Mouse (Mus musculus): ENCODE measurements around the gene Wdr78. TPM values are rescaled to one million over a fixed set of nuclear protein-coding genes. Genes with fewer than 3 reads are reported as not detected.

The Wdr78 gene
- polyA plus RNA-seq, 2 experiments: 0.33 to 0.61 TPM

- WGBS (ENCODE audit: insufficient replicate concordance): 77% methylated on average over 4 of the region's 4 CpGs
- H3K27me3 ChIP-seq (ENCODE audit: control insufficient read depth, insufficient read depth, low read length): no peaks in the 10 kb centered on the region
- DNase-seq (ENCODE audit: low read depth in 3 of 3, low spot score in 3 of 3): no peak
- peaks cover 10% of the 10 kb centered on the region for H3K36me3 ChIP-seq (replicated peaks; ENCODE audit: control insufficient read depth, insufficient read depth, low read depth)
- no peak overlapping the region for H3K27ac ChIP-seq
- H3K9me3 ChIP-seq (ENCODE audit: control insufficient read depth, low read length): no peaks in the 10 kb centered on the region
- peak; percentile 16; the same call in 1 of the 2 replicates for ATAC-seq (ENCODE audit: insufficient read depth)
- TF ChIP-seq EP300 (IDR thresholded peaks at IDR 0.05; ENCODE audit: low read depth) (no peak), CTCF (IDR thresholded peaks at IDR 0.05; ENCODE audit: low read depth) (no peak)
- H3K4me1 ChIP-seq (replicated peaks; ENCODE audit: control insufficient read depth in 2 of 2, insufficient read depth in 2 of 2, low read length in 1 of 2): peaks cover 3 to 10% of the 10 kb centered on the region in 2 experiments
- H3K4me3 ChIP-seq (ENCODE audit: insufficient read depth in 1 of 2, low read depth in 2 of 2, low read length in 2 of 2): no peak overlapping the region
- no peak overlapping the region for H3K9ac ChIP-seq (replicated peaks)
- H3K4me2 ChIP-seq (ENCODE audit: low read depth): no peak overlapping the region
Observed at GRCm38 (mm10) chr4:103126533-103126932, 12.2 kb upstream of the Wdr78 start.

- no peaks in the 10 kb centered on the region for H3K36me3 ChIP-seq (replicated peaks; ENCODE audit: control insufficient read depth, insufficient read depth, low read depth)
- ATAC-seq (ENCODE audit: insufficient read depth) (no peak), DNase-seq (ENCODE audit: low read depth in 3 of 3, low spot score in 3 of 3) (no peak)
- no peak overlapping the region for H3K4me3 ChIP-seq (ENCODE audit: insufficient read depth in 1 of 2, low read depth in 2 of 2, low read length in 2 of 2)
- H3K9ac ChIP-seq (replicated peaks): no peak overlapping the region
- H3K27me3 ChIP-seq (ENCODE audit: control insufficient read depth, insufficient read depth, low read length): no peaks in the 10 kb centered on the region
- no peak overlapping the region for H3K4me2 ChIP-seq (ENCODE audit: low read depth)
- peaks cover 9 to 19% of the 10 kb centered on the region in 2 experiments for H3K4me1 ChIP-seq (replicated peaks; ENCODE audit: control insufficient read depth in 2 of 2, insufficient read depth in 2 of 2, low read length in 1 of 2)
- no peak for TF ChIP-seq EP300 (IDR thresholded peaks at IDR 0.05; ENCODE audit: low read depth)
- TF ChIP-seq CTCF (IDR thresholded peaks at IDR 0.05; ENCODE audit: low read depth): no peak
- no peaks in the 10 kb centered on the region for H3K9me3 ChIP-seq (ENCODE audit: control insufficient read depth, low read length)
- no peak overlapping the region for H3K27ac ChIP-seq
Observed at GRCm38 (mm10) chr4:103123606-103124005, 9.3 kb upstream of the Wdr78 start.

- 22% methylated on average over 2 of the region's 2 CpGs for WGBS (ENCODE audit: insufficient replicate concordance)
- Histone ChIP-seq H3K9me3 (ENCODE audit: control insufficient read depth, low read length) (no peaks in the 10 kb centered on the region), H3K27ac (no peak overlapping the region; the same call in 1 of the 2 replicates), H3K4me1 (replicated peaks; ENCODE audit: control insufficient read depth in 2 of 2, insufficient read depth in 2 of 2, low read length in 1 of 2) (peaks cover 11 to 20% of the 10 kb centered on the region in 2 experiments), H3K4me3 (ENCODE audit: insufficient read depth in 1 of 2, low read depth in 2 of 2, low read length in 2 of 2) (peak overlapping the region in 1 of 2 experiments; percentile 13; a peak in 1 of 4 replicates), H3K4me2 (ENCODE audit: low read depth) (peak overlapping the region; percentile 81), H3K27me3 (ENCODE audit: control insufficient read depth, insufficient read depth, low read length) (no peaks in the 10 kb centered on the region), H3K9ac (replicated peaks) (peak overlapping the region; percentile 31; the same call in 1 of the 2 replicates), H3K36me3 (replicated peaks; ENCODE audit: control insufficient read depth, insufficient read depth, low read depth) (no peaks in the 10 kb centered on the region)
- TF ChIP-seq EP300 (IDR thresholded peaks at IDR 0.05; ENCODE audit: low read depth): no peak
- TF ChIP-seq CTCF (IDR thresholded peaks at IDR 0.05; ENCODE audit: low read depth): no peak
- DNase-seq (ENCODE audit: low read depth in 3 of 3, low spot score in 3 of 3): no peak
- ATAC-seq (ENCODE audit: insufficient read depth): no peak
Observed at GRCm38 (mm10) chr4:103123086-103123485, 8.7 kb upstream of the Wdr78 start.

- H3K4me2 ChIP-seq (ENCODE audit: low read depth): peak overlapping the region; percentile 81
- peaks cover 11 to 18% of the 10 kb centered on the region in 2 experiments for H3K4me1 ChIP-seq (replicated peaks; ENCODE audit: control insufficient read depth in 2 of 2, insufficient read depth in 2 of 2, low read length in 1 of 2)
- peak overlapping the region; percentile 91 for H3K27ac ChIP-seq
- no peaks in the 10 kb centered on the region for H3K27me3 ChIP-seq (ENCODE audit: control insufficient read depth, insufficient read depth, low read length)
- 37% methylated on average over 9 of the region's 9 CpGs for WGBS (ENCODE audit: insufficient replicate concordance)
- no peak for TF ChIP-seq CTCF (IDR thresholded peaks at IDR 0.05; ENCODE audit: low read depth)
- TF ChIP-seq EP300 (IDR thresholded peaks at IDR 0.05; ENCODE audit: low read depth): no peak; the same call in 1 of the 2 replicates
- ATAC-seq (ENCODE audit: insufficient read depth): no peak
- H3K36me3 ChIP-seq (replicated peaks; ENCODE audit: control insufficient read depth, insufficient read depth, low read depth): no peaks in the 10 kb centered on the region
- no peaks in the 10 kb centered on the region for H3K9me3 ChIP-seq (ENCODE audit: control insufficient read depth, low read length)
- peak in 1 of 3 experiments; percentile 14 for DNase-seq (ENCODE audit: low read depth in 3 of 3, low spot score in 3 of 3)
- H3K4me3 ChIP-seq (ENCODE audit: insufficient read depth in 1 of 2, low read depth in 2 of 2, low read length in 2 of 2): peak overlapping the region; percentile 92 to 95
- peak overlapping the region; percentile 98 for H3K9ac ChIP-seq (replicated peaks)
Observed at GRCm38 (mm10) chr4:103120874-103121389, 6.6 kb upstream of the Wdr78 start.

- DNase-seq (ENCODE audit: low read depth in 3 of 3, low spot score in 3 of 3) (no peak), ATAC-seq (ENCODE audit: insufficient read depth) (no peak)
- Histone ChIP-seq H3K9ac (replicated peaks) (peak overlapping the region; percentile 98), H3K4me2 (ENCODE audit: low read depth) (peak overlapping the region; percentile 81), H3K4me1 (replicated peaks; ENCODE audit: control insufficient read depth in 2 of 2, insufficient read depth in 2 of 2, low read length in 1 of 2) (peaks cover 13 to 20% of the 10 kb centered on the region in 2 experiments), H3K9me3 (ENCODE audit: control insufficient read depth, low read length) (no peaks in the 10 kb centered on the region), H3K27me3 (ENCODE audit: control insufficient read depth, insufficient read depth, low read length) (no peaks in the 10 kb centered on the region), H3K27ac (peak overlapping the region; percentile 91), H3K4me3 (ENCODE audit: insufficient read depth in 1 of 2, low read depth in 2 of 2, low read length in 2 of 2) (peak overlapping the region; percentile 92 to 95), H3K36me3 (replicated peaks; ENCODE audit: control insufficient read depth, insufficient read depth, low read depth) (no peaks in the 10 kb centered on the region)
- 12% methylated on average over 3 of the region's 3 CpGs for WGBS (ENCODE audit: insufficient replicate concordance)
- TF ChIP-seq CTCF (IDR thresholded peaks at IDR 0.05; ENCODE audit: low read depth) (no peak), EP300 (IDR thresholded peaks at IDR 0.05; ENCODE audit: low read depth) (no peak)
Observed at GRCm38 (mm10) chr4:103120395-103120794, 6.0 kb upstream of the Wdr78 start.

All from liver, embryonic 14.5 days (tissue).